Mouse (Mus musculus) stomach, postnatal 0 days (tissue): ENCODE data around the gene Ano8. TPM values are rescaled to one million over a fixed set of nuclear protein-coding genes. Genes with fewer than 3 reads are reported as not detected.

Source experiments
- ATAC-seq: fragments of 200-750 bp; cut with Nextera tagmentation; 2 replicates; pipeline ENCODE4 v1.8.0; 2017; ENCODE audit not compliant: low FRiP score, low TSS enrichment
- DNase-seq: peaks from one replicate; pipeline ENCODE4 v3.0.0-alpha.2; 2016; ENCODE audit warnings: low spot score
- H3K27ac ChIP-seq: fragments of 300-500 bp; sonication (generic); replicated peaks from 2 replicates; pipeline ENCODE4 v1.5.1; 2014; ENCODE audit warnings: mild to moderate bottlenecking, control low read depth
- H3K27me3 ChIP-seq: fragments of 300-500 bp; sonication (generic); 2 replicates; pipeline ENCODE4 v1.6.1; 2014; ENCODE audit warnings: low read length; ENCODE audit not compliant: control insufficient read depth, insufficient read depth
- H3K36me3 ChIP-seq: fragments of 300-500 bp; sonication (generic); 2 replicates; pipeline ENCODE4 v1.6.1; 2014; ENCODE audit warnings: low read length, mixed read lengths; ENCODE audit not compliant: control insufficient read depth, insufficient read depth
- H3K4me1 ChIP-seq: fragments of 300-500 bp; sonication (generic); replicated peaks from 2 replicates; pipeline ENCODE4 v1.6.1; 2014; ENCODE audit warnings: antibody characterized with exemption; ENCODE audit not compliant: control insufficient read depth, insufficient read depth
- H3K4me2 ChIP-seq: fragments of 300-500 bp; sonication (generic); replicated peaks from 2 replicates; pipeline ENCODE4 v1.6.1; 2014; ENCODE audit warnings: low read depth, mild to moderate bottlenecking, control low read depth, moderate library complexity
- H3K4me3 ChIP-seq: fragments of 300-500 bp; sonication (generic); 2 replicates; pipeline ENCODE4 v1.5.1; 2014; ENCODE audit warnings: low read depth, low read length, control low read depth
- H3K9ac ChIP-seq: fragments of 300-500 bp; sonication (generic); 2 replicates; pipeline ENCODE4 v1.6.1; 2014; ENCODE audit warnings: mild to moderate bottlenecking, low read length, control low read depth, mixed read lengths
- H3K9me3 ChIP-seq: fragments of 300-500 bp; sonication (generic); 2 replicates; pipeline ENCODE4 v1.6.1; 2016; ENCODE audit warnings: low read length; ENCODE audit not compliant: control insufficient read depth
- CTCF ChIP-seq: IDR thresholded peaks from 2 replicates; pipeline ENCODE4 v1.5.1; 2016; ENCODE audit warnings: antibody characterized with exemption, low read depth, mild to moderate bottlenecking, moderate library complexity
- EP300 ChIP-seq: optimal IDR thresholded peaks from 2 replicates; pipeline ENCODE3; 2016; ENCODE audit warnings: antibody characterized with exemption
- WGBS: fragments of 180-500 bp; shearing (Covaris S2); extraction: QIAGEN DNeasy Blood & Tissue Kit; methylation state at CpG from one replicate; pipeline ENCODE4 v1.1.7; 2014; 5-methylcytosine and 5-hydroxymethylcytosine counted together
- polyA plus RNA-seq: library from polyadenylated mRNA; unstranded; fragments of >200 nt; fragmentation: Nextera tagmentation; extraction: Ambion mirVana; gene quantifications from 2 replicates; pipeline ENCODE4 v1.2.1, GENCODE M21; 2015

Gene Ano8
- polyA plus RNA-seq, 1 experiment from 2014 or later = 0.68 TPM

GRCm38 (mm10) chr8:71513018-71513754 lies 27.4 kb upstream of the Ano8 start:
- Histone ChIP-seq H3K9ac (no peak overlapping the region), H3K27me3 (0 out of 2 replicates have a peak, but pooled peaks cover 2% of the 10 kb centered on the region), H3K4me2 (no peak overlapping the region), H3K4me1 (no peaks in the 10 kb centered on the region), H3K27ac (no peak overlapping the region), H3K36me3 (no peaks in the 10 kb centered on the region), H3K9me3 (no peaks in the 10 kb centered on the region), H3K4me3 (no peak overlapping the region)
- 68% methylated on average over 14 of the region's 15 CpGs for WGBS
- TF ChIP-seq EP300 (no peak), CTCF (peak; percentile 13; the same call in 1 of the 2 replicates)
- DNase-seq (no peak), ATAC-seq (no peak)

GRCm38 (mm10) chr8:71511644-71512043 lies 25.9 kb upstream of the Ano8 start, which contains the start of gene Plvap:
Gene Plvap, minus strand, starts transcription at chr8:71511752.
- 0 out of 2 replicates have a peak within 1 kb of the TSS, but pooled peaks have one; percentile 27 for H3K9ac ChIP-seq
- DNase-seq = no peak
- H3K27ac ChIP-seq = no peak within 1 kb of the TSS
- 0 out of 2 replicates have a peak, but pooled peaks cover 2% of the 10 kb centered on the region for H3K4me1 ChIP-seq
- ATAC-seq = peak; percentile 48; the same call in 1 of the 2 replicates
- H3K9me3 ChIP-seq = no peaks in the 10 kb centered on the region
- peak within 1 kb of the TSS; percentile 13; the same call in 1 of the 2 replicates for H3K4me3 ChIP-seq
- TF ChIP-seq CTCF = no peak
- TF ChIP-seq EP300 = no peak
- no peak within 1 kb of the TSS for H3K4me2 ChIP-seq
- no peaks in the 10 kb centered on the region for H3K36me3 ChIP-seq
- 30% methylated on average over 12 of the region's 14 CpGs for WGBS
- 0 out of 2 replicates have a peak, but pooled peaks cover 5% of the 10 kb centered on the region for H3K27me3 ChIP-seq

- Histone ChIP-seq H3K4me3 (0 out of 2 replicates have a peak overlapping the region, but pooled peaks have one; percentile 2), H3K27me3 (0 out of 2 replicates have a peak, but pooled peaks cover 5% of the 10 kb centered on the region), H3K27ac (no peak overlapping the region), H3K36me3 (no peaks in the 10 kb centered on the region), H3K4me2 (no peak overlapping the region), H3K9ac (no peak overlapping the region), H3K9me3 (no peaks in the 10 kb centered on the region), H3K4me1 (0 out of 2 replicates have a peak, but pooled peaks cover 2% of the 10 kb centered on the region)
- WGBS = 74% methylated on average over 2 of the region's 2 CpGs
- DNase-seq = no peak
- TF ChIP-seq EP300 = no peak
- TF ChIP-seq CTCF = no peak
- no peak for ATAC-seq
Measured at GRCm38 (mm10) chr8:71509316-71509715, 23.6 kb upstream of the Ano8 start.

- Histone ChIP-seq H3K4me2 (peak overlapping the region; percentile 63), H3K9me3 (no peaks in the 10 kb centered on the region), H3K36me3 (no peaks in the 10 kb centered on the region), H3K4me3 (peak overlapping the region; percentile 40), H3K4me1 (0 out of 2 replicates have a peak, but pooled peaks cover 2% of the 10 kb centered on the region), H3K27me3 (0 out of 2 replicates have a peak, but pooled peaks cover 5% of the 10 kb centered on the region), H3K27ac (0 out of 2 replicates have a peak overlapping the region, but pooled peaks have one; percentile 8), H3K9ac (peak overlapping the region; percentile 41; the same call in 1 of the 2 replicates)
- under 1% methylated on average over 60 of the region's 61 CpGs for WGBS
- TF ChIP-seq CTCF = no peak
- TF ChIP-seq EP300 = no peak
- DNase-seq (peak; percentile 81), ATAC-seq (peak; percentile 65; the same call in 1 of the 2 replicates)
Measured at GRCm38 (mm10) chr8:71507589-71508104, 21.9 kb upstream of the Ano8 start.

GRCm38 (mm10) chr8:71505979-71506378 lies 20.2 kb upstream of the Ano8 start:
- Histone ChIP-seq H3K4me1 (0 out of 2 replicates have a peak, but pooled peaks cover 2% of the 10 kb centered on the region), H3K9me3 (no peaks in the 10 kb centered on the region), H3K9ac (no peak overlapping the region), H3K27ac (no peak overlapping the region), H3K4me3 (no peak overlapping the region), H3K36me3 (no peaks in the 10 kb centered on the region), H3K4me2 (no peak overlapping the region), H3K27me3 (0 out of 2 replicates have a peak, but pooled peaks cover 5% of the 10 kb centered on the region)
- WGBS = 67% methylated on average over 4 of the region's 4 CpGs
- no peak for ATAC-seq
- DNase-seq = no peak
- TF ChIP-seq CTCF = no peak
- TF ChIP-seq EP300 = no peak
